Mouse (Mus musculus): Measurements from ENCODE around the gene Gm3453. TPM values are rescaled to one million over a fixed set of nuclear protein-coding genes. Genes with fewer than 3 reads are reported as not detected.
"Not testable (repeated sequence)": the region's sequence is repeated elsewhere in the genome, so short reads cannot be mapped to it uniquely, and the experiment has no call there.

Gm3453 gene
- not detected in 2 replicates for polyA plus RNA-seq (2014; fragmentation: Nextera tagmentation; extraction: Ambion mirVana)

GRCm38 (mm10) chr14:5979037-5979436, at the start of gene Gm3453:
Gene Gm3453 (minus strand): TSS chr14:5979137.
- H3K27me3 ChIP-seq (ENCODE audit: insufficient read depth, low read length); H3K9ac ChIP-seq; H3K4me1 ChIP-seq (ENCODE audit: insufficient read depth); DNase-seq; H3K4me2 ChIP-seq; H3K9me3 ChIP-seq (ENCODE audit: low read depth, low read length); H3K36me3 ChIP-seq (ENCODE audit: insufficient read depth); H3K27ac ChIP-seq (ENCODE audit: low read depth); H3K4me3 ChIP-seq (ENCODE audit: low read depth, low read length); ATAC-seq (ENCODE audit: insufficient read depth): not testable (repeated sequence)
- 13% methylated on average over 1 of the region's 2 CpGs for WGBS

GRCm38 (mm10) chr14:5987136-5987535, 8.2 kb upstream of the Gm3453 start:
- H3K9me3 ChIP-seq (ENCODE audit: low read depth, low read length); ATAC-seq (ENCODE audit: insufficient read depth); H3K36me3 ChIP-seq (ENCODE audit: insufficient read depth); H3K4me3 ChIP-seq (ENCODE audit: low read depth, low read length); H3K27ac ChIP-seq (ENCODE audit: low read depth); H3K4me2 ChIP-seq; H3K4me1 ChIP-seq (ENCODE audit: insufficient read depth); DNase-seq; H3K27me3 ChIP-seq (ENCODE audit: insufficient read depth, low read length); H3K9ac ChIP-seq: not testable (repeated sequence)
- 67% methylated on average over 5 of the region's 7 CpGs for WGBS

- H3K36me3 ChIP-seq (ENCODE audit: insufficient read depth); H3K4me1 ChIP-seq (ENCODE audit: insufficient read depth); H3K9me3 ChIP-seq (ENCODE audit: low read depth, low read length); ATAC-seq (ENCODE audit: insufficient read depth); H3K9ac ChIP-seq; H3K27ac ChIP-seq (ENCODE audit: low read depth); DNase-seq; H3K4me3 ChIP-seq (ENCODE audit: low read depth, low read length); H3K27me3 ChIP-seq (ENCODE audit: insufficient read depth, low read length); H3K4me2 ChIP-seq: not testable (repeated sequence)
- WGBS, result 31% methylated on average over 4 of the region's 4 CpGs
These were observed 16.5 kb downstream of the Gm3453 start for GRCm38 (mm10) chr14:5962441-5962840.

- not testable (repeated sequence) for ATAC-seq (ENCODE audit: insufficient read depth); H3K27me3 ChIP-seq (ENCODE audit: insufficient read depth, low read length); H3K9me3 ChIP-seq (ENCODE audit: low read depth, low read length); H3K36me3 ChIP-seq (ENCODE audit: insufficient read depth); H3K27ac ChIP-seq (ENCODE audit: low read depth); H3K4me1 ChIP-seq (ENCODE audit: insufficient read depth); H3K9ac ChIP-seq
- peak; percentile 7 for DNase-seq
- WGBS, result under 1% methylated on average over 14 of the region's 23 CpGs
- H3K4me3 ChIP-seq (ENCODE audit: low read depth, low read length), result peak within 1 kb of the TSS; percentile 37
- peak within 1 kb of the TSS; percentile 65 for H3K4me2 ChIP-seq
These were observed 17.3 kb downstream of the Gm3453 start, which contains the start of gene Gm3248 for GRCm38 (mm10) chr14:5961635-5962034. Gene Gm3248 (minus strand): TSS chr14:5961745.

GRCm38 (mm10) chr14:5961102-5961501, 17.8 kb downstream of the Gm3453 start:
- Histone ChIP-seq H3K4me3 (ENCODE audit: low read depth, low read length) (peak overlapping the region; percentile 37), H3K4me2 (peak overlapping the region; percentile 65)
- WGBS, result 0% methylated on average over 22 of the region's 24 CpGs
- peak; percentile 18 for DNase-seq
- not testable (repeated sequence) for H3K36me3 ChIP-seq (ENCODE audit: insufficient read depth); H3K27me3 ChIP-seq (ENCODE audit: insufficient read depth, low read length); H3K9me3 ChIP-seq (ENCODE audit: low read depth, low read length); H3K9ac ChIP-seq; H3K27ac ChIP-seq (ENCODE audit: low read depth); ATAC-seq (ENCODE audit: insufficient read depth); H3K4me1 ChIP-seq (ENCODE audit: insufficient read depth)

GRCm38 (mm10) chr14:5960479-5960878, 18.5 kb downstream of the Gm3453 start:
- not testable (repeated sequence) for H3K9me3 ChIP-seq (ENCODE audit: low read depth, low read length); H3K4me2 ChIP-seq; ATAC-seq (ENCODE audit: insufficient read depth); DNase-seq; H3K9ac ChIP-seq; H3K27me3 ChIP-seq (ENCODE audit: insufficient read depth, low read length); H3K27ac ChIP-seq (ENCODE audit: low read depth); H3K4me1 ChIP-seq (ENCODE audit: insufficient read depth); H3K4me3 ChIP-seq (ENCODE audit: low read depth, low read length); H3K36me3 ChIP-seq (ENCODE audit: insufficient read depth)
- 0% methylated on average over 3 of the region's 10 CpGs for WGBS
- TF ChIP-seq CTCF (IDR thresholded peaks at IDR 0.05; ENCODE audit: low read depth), result peak; percentile 15; the same call in 1 of the 2 replicates

DNA sequence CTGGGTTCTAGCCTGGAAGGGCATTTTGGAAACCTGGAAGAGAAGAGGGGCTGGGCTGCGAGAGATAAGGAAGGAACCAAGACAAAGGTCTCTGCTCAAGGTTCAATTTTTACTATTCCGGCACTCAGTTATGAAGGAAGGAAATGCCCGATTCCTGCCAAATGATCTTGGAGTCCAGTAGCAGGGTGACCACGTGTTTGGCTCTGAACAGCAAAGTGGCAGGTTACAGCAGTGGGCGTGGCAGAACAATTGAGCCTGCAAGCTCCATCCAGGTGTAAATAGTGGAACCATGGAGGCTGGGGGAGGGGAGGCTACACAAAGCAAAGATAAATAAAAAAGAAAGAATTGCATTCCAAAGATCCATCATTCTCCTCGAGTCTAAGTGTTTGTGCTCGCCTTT, 55.7 kb downstream of the Gm3453 start:
- H3K9ac ChIP-seq; H3K27ac ChIP-seq (ENCODE audit: low read depth); H3K36me3 ChIP-seq (ENCODE audit: insufficient read depth); H3K4me3 ChIP-seq (ENCODE audit: low read depth, low read length); DNase-seq; H3K9me3 ChIP-seq (ENCODE audit: low read depth, low read length); H3K27me3 ChIP-seq (ENCODE audit: insufficient read depth, low read length); H3K4me2 ChIP-seq; H3K4me1 ChIP-seq (ENCODE audit: insufficient read depth); ATAC-seq (ENCODE audit: insufficient read depth): not testable (repeated sequence)
- WGBS, result 68% methylated on average over 7 of the region's 7 CpGs

Other genes starting within 250 kb of the Gm3453 start
- gene Gm3373, start 237.6 kb downstream of the Gm3453 start, polyA plus RNA-seq (2014; fragmentation: Nextera tagmentation; extraction: Ambion mirVana), result 0.68 TPM in 1 of 2 replicates, not detected in the other
- 0.53 and 1.0 TPM in 2 replicates for gene Gm3383, start 171.2 kb downstream of the Gm3453 start, polyA plus RNA-seq (2014; fragmentation: Nextera tagmentation; extraction: Ambion mirVana)
- not detected in 2 replicates for gene Gm3424, start 148.8 kb downstream of the Gm3453 start, polyA plus RNA-seq (2014; fragmentation: Nextera tagmentation; extraction: Ambion mirVana)
- 0.15 and 0.28 TPM in 2 replicates for gene Gm8237, start 98.8 kb downstream of the Gm3453 start, polyA plus RNA-seq (2014; fragmentation: Nextera tagmentation; extraction: Ambion mirVana)
- gene Gm3248, start 17.4 kb downstream of the Gm3453 start, polyA plus RNA-seq (2014; fragmentation: Nextera tagmentation; extraction: Ambion mirVana), result 0.46 and 0.62 TPM in 2 replicates
- gene Gm6337, start 79.1 kb upstream of the Gm3453 start, polyA plus RNA-seq (2014; fragmentation: Nextera tagmentation; extraction: Ambion mirVana), result not detected in 2 replicates
- gene Gm8206, start 114.8 kb upstream of the Gm3453 start, polyA plus RNA-seq (2014; fragmentation: Nextera tagmentation; extraction: Ambion mirVana), result 0.34 and 1.2 TPM in 2 replicates
- 2.6 TPM in 2 replicates for gene Gm3468, start 129.5 kb upstream of the Gm3453 start, polyA plus RNA-seq (2014; fragmentation: Nextera tagmentation; extraction: Ambion mirVana)
- not detected in 2 replicates for gene Gm3476, start 146.7 kb upstream of the Gm3453 start, polyA plus RNA-seq (2014; fragmentation: Nextera tagmentation; extraction: Ambion mirVana)
- not detected in 2 replicates for gene Gm21560, start 240.2 kb upstream of the Gm3453 start, polyA plus RNA-seq (2014; fragmentation: Nextera tagmentation; extraction: Ambion mirVana)

Measured in lung, embryonic 14.5 days (tissue).